Mouse (Mus musculus) forebrain, embryonic 14.5 days (tissue): ENCODE results near the gene Nfia. TPM values are rescaled to one million over a fixed set of nuclear protein-coding genes. Genes with fewer than 3 reads are reported as not detected.
A peak's percentile ranks its signal among the peaks of the same experiment; 100 is the strongest.

Experiments
- ATAC-seq: fragments of 200-750 bp; cut with Nextera tagmentation; 2 replicates; pipeline ENCODE4 v1.8.0; 2017; ENCODE audit warnings: mild to moderate bottlenecking, moderate library complexity
- DNase-seq: peaks from one replicate; pipeline ENCODE4 v3.0.0-alpha.2; 2015; ENCODE audit warnings: low spot score
- H3K27ac ChIP-seq: fragments of 300-500 bp; sonication (generic); 2 replicates; pipeline ENCODE4 v1.5.1; 2014; ENCODE audit warnings: low read depth, mild to moderate bottlenecking, control low read depth, low read length, moderate library complexity
- H3K27me3 ChIP-seq: fragments of 300-500 bp; sonication (generic); replicated peaks from 2 replicates; pipeline ENCODE4 v1.6.1; 2014; ENCODE audit warnings: low read length, control low read depth, mixed read lengths; ENCODE audit not compliant: control insufficient read depth, insufficient read depth
- H3K36me3 ChIP-seq: fragments of 300-500 bp; sonication (generic); 2 replicates; pipeline ENCODE4 v1.6.1; 2014; ENCODE audit warnings: low read length, control low read depth; ENCODE audit not compliant: control insufficient read depth, insufficient read depth
- H3K4me1 ChIP-seq: fragments of 300-500 bp; sonication (generic); 2 replicates; pipeline ENCODE4 v1.6.1; 2014; ENCODE audit warnings: antibody characterized with exemption, low read length, control low read depth; ENCODE audit not compliant: control insufficient read depth, insufficient read depth
- H3K4me2 ChIP-seq: fragments of 300-500 bp; sonication (generic); 2 replicates; pipeline ENCODE4 v1.6.1; 2014; ENCODE audit warnings: mild to moderate bottlenecking, control low read depth, low read length
- H3K4me3 ChIP-seq: fragments of 300-500 bp; sonication (generic); 2 replicates; pipeline ENCODE4 v1.5.1; 2014; ENCODE audit warnings: low read depth, low read length, control low read depth
- H3K9ac ChIP-seq: fragments of 300-500 bp; sonication (generic); 2 replicates; pipeline ENCODE4 v1.6.1; 2014; ENCODE audit warnings: mild to moderate bottlenecking, low read length, control low read depth, moderate library complexity
- H3K9me3 ChIP-seq: fragments of 300-500 bp; sonication (generic); replicated peaks from 2 replicates; pipeline ENCODE4 v1.6.1; 2016; ENCODE audit warnings: low read length, control low read depth, mixed read lengths; ENCODE audit not compliant: control insufficient read depth
- WGBS: fragments of 180-500 bp; shearing (Covaris S2); extraction: QIAGEN DNeasy Blood & Tissue Kit; methylation state at CpG from one replicate; pipeline ENCODE4 v1.1.7; 2014; 5-methylcytosine and 5-hydroxymethylcytosine counted together
- polyA plus RNA-seq: library from polyadenylated mRNA; unstranded; fragments of >200 nt; fragmentation: Nextera tagmentation; extraction: Ambion mirVana; gene quantifications from 2 replicates; pipeline ENCODE4 v1.2.1, GENCODE M21; 2014

The Nfia gene
- polyA plus RNA-seq, 1 experiment from 2014 or later = 71.5 TPM

GRCm38 (mm10) chr4:97830935-97831608 is 58.5 kb downstream of the Nfia start:
- Histone ChIP-seq H3K9ac (no peak overlapping the region), H3K27me3 (no peaks in the 10 kb centered on the region), H3K36me3 (no peaks in the 10 kb centered on the region), H3K4me3 (no peak overlapping the region), H3K27ac (no peak overlapping the region), H3K4me2 (no peak overlapping the region), H3K4me1 (peaks cover 20% of the 10 kb centered on the region), H3K9me3 (no peaks in the 10 kb centered on the region)
- WGBS = 94% methylated on average over 16 of the region's 16 CpGs
- DNase-seq = no peak
- ATAC-seq = no peak

GRCm38 (mm10) chr4:97831611-97832278 is 59.2 kb downstream of the Nfia start:
- no peak overlapping the region for H3K4me3 ChIP-seq
- no peak for ATAC-seq
- 87% methylated on average over 7 of the region's 7 CpGs for WGBS
- DNase-seq = no peak
- H3K27me3 ChIP-seq = no peaks in the 10 kb centered on the region
- no peak overlapping the region for H3K27ac ChIP-seq
- peaks cover 22% of the 10 kb centered on the region for H3K4me1 ChIP-seq
- no peaks in the 10 kb centered on the region for H3K36me3 ChIP-seq
- H3K9ac ChIP-seq = no peak overlapping the region
- H3K4me2 ChIP-seq = no peak overlapping the region
- H3K9me3 ChIP-seq = no peaks in the 10 kb centered on the region

GRCm38 (mm10) chr4:97832279-97832640 is 59.7 kb downstream of the Nfia start:
- Histone ChIP-seq H3K9ac (no peak overlapping the region), H3K4me2 (no peak overlapping the region), H3K9me3 (no peaks in the 10 kb centered on the region), H3K27ac (no peak overlapping the region), H3K4me3 (no peak overlapping the region), H3K4me1 (peaks cover 18% of the 10 kb centered on the region), H3K36me3 (no peaks in the 10 kb centered on the region), H3K27me3 (no peaks in the 10 kb centered on the region)
- ATAC-seq (no peak), DNase-seq (no peak)
- WGBS = 88% methylated on average over 4 of the region's 4 CpGs

- Histone ChIP-seq H3K27me3 (no peaks in the 10 kb centered on the region), H3K4me1 (peaks cover 41% of the 10 kb centered on the region), H3K36me3 (no peaks in the 10 kb centered on the region), H3K4me2 (no peak overlapping the region), H3K9ac (no peak overlapping the region), H3K4me3 (no peak overlapping the region), H3K9me3 (no peaks in the 10 kb centered on the region), H3K27ac (no peak overlapping the region)
- DNase-seq (peak; percentile 68), ATAC-seq (no peak)
- WGBS = 16% methylated on average over 13 of the region's 13 CpGs
These were observed 64.3 kb downstream of the Nfia start for GRCm38 (mm10) chr4:97836812-97837211.

- Histone ChIP-seq H3K27me3 (no peaks in the 10 kb centered on the region), H3K4me2 (no peak overlapping the region), H3K4me3 (no peak overlapping the region), H3K27ac (no peak overlapping the region), H3K4me1 (peaks cover 39% of the 10 kb centered on the region), H3K9ac (no peak overlapping the region), H3K9me3 (no peaks in the 10 kb centered on the region), H3K36me3 (no peaks in the 10 kb centered on the region)
- no peak for ATAC-seq
- 89% methylated on average over 3 of the region's 3 CpGs for WGBS
- no peak for DNase-seq
These were observed 65.2 kb downstream of the Nfia start for GRCm38 (mm10) chr4:97837724-97838123.

GRCm38 (mm10) chr4:97838651-97839050 is 66.1 kb downstream of the Nfia start:
- H3K4me3 ChIP-seq = no peak overlapping the region
- H3K27ac ChIP-seq = no peak overlapping the region
- H3K4me1 ChIP-seq = peaks cover 47% of the 10 kb centered on the region
- no peaks in the 10 kb centered on the region for H3K9me3 ChIP-seq
- DNase-seq (no peak), ATAC-seq (no peak)
- no peak overlapping the region for H3K4me2 ChIP-seq
- no peak overlapping the region for H3K9ac ChIP-seq
- H3K36me3 ChIP-seq = no peaks in the 10 kb centered on the region
- H3K27me3 ChIP-seq = no peaks in the 10 kb centered on the region
- 61% methylated on average over 3 of the region's 3 CpGs for WGBS

GRCm38 (mm10) chr4:97839406-97840101 is 67.0 kb downstream of the Nfia start:
- peak; percentile 37 for DNase-seq
- peak overlapping the region; percentile 21; the same call in 1 of the 2 replicates for H3K27ac ChIP-seq
- H3K4me3 ChIP-seq = no peak overlapping the region
- 0 out of 2 replicates have a peak overlapping the region, but pooled peaks have one; percentile 0 for H3K9ac ChIP-seq
- no peaks in the 10 kb centered on the region for H3K27me3 ChIP-seq
- H3K4me1 ChIP-seq = peaks cover 56% of the 10 kb centered on the region
- no peaks in the 10 kb centered on the region for H3K36me3 ChIP-seq
- peak; percentile 73 for ATAC-seq
- whole genome bisulfite sequencing = 26% methylated on average over 7 of the region's 7 CpGs
- H3K4me2 ChIP-seq = no peak overlapping the region
- H3K9me3 ChIP-seq = no peaks in the 10 kb centered on the region

GRCm38 (mm10) chr4:97840227-97841062 is 67.9 kb downstream of the Nfia start:
- 13% methylated on average over 8 of the region's 8 CpGs for WGBS
- Histone ChIP-seq H3K4me1 (peaks cover 63% of the 10 kb centered on the region), H3K9me3 (no peaks in the 10 kb centered on the region), H3K4me3 (no peak overlapping the region), H3K4me2 (no peak overlapping the region), H3K27me3 (no peaks in the 10 kb centered on the region), H3K27ac (no peak overlapping the region), H3K9ac (0 out of 2 replicates have a peak overlapping the region, but pooled peaks have one; percentile 0), H3K36me3 (no peaks in the 10 kb centered on the region)
- DNase-seq (no peak), ATAC-seq (peak; percentile 8; the same call in 1 of the 2 replicates)
